Mouse (Mus musculus): ENCODE results near the gene Ddhd1.

GRCm38 (mm10) chr14:45615776-45616175 lies 42.2 kb downstream of the Ddhd1 start:
- no peak for TF ChIP-seq CTCF (IDR thresholded peaks at IDR 0.05; ENCODE audit: insufficient read depth, low read depth, low read length)
- no peak for TF ChIP-seq POLR2A (IDR thresholded peaks at IDR 0.05; ENCODE audit: insufficient read depth, low read depth, low read length)
